Mouse (Mus musculus) ZHBTc4 (cell line): ENCODE measurements at regions not wholly inside any gene's neighbourhood (a gene's known extent, or its start where the extent isn't known, plus 50 kb on each side); places are given as distances from the start of the nearest gene placed in this dataset.

Source experiments
- DNase-seq: peaks from one replicate; pipeline ENCODE4 v3.0.0-alpha.2; 2011; ENCODE audit warnings: low read depth, low spot score

GRCm38 (mm10) chr14:16074089-16074488 lies 175.0 kb upstream of the Ngly1 start:
- DNase-seq, result no peak

DNA sequence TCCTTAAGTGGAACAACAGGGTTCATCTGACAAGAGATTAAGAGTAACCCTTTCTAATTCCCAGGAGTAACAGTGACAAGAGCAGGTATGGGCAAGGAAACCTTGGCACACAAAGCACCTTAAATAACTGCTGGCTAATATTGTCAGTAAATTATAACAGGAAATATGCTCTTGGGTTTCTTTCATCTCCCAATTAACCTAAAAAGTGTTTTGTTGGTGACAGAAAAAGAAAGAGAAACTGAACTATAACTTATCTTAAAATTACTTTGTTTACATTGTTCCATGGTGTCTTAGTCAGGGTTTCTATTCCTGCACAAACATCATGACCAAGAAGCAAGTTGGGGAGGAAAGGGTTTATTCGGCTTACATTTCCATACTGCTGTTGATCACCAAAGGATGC lies 170.0 kb upstream of the Ngly1 start:
- no peak for DNase-seq

DNA sequence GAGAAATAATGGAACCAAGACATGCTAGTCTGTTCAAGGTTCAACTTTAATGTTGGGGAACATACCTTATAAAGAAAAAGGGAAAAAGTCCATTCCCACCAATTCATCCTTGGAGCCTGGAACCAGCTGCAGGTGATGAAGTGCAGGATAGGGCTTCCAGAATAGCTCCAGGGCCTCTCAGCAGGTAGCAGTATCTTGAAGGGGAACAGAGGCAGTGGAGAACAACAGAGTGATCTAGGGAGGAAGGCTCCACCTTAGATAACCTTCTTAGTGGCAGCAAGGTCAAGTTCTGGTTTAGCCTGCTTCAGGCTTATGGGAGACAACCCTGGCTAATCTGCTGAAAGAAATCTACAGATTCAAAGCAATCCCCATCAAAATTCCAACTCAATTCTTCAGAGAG lies 161.8 kb upstream of the Ngly1 start:
- DNase-seq, result peak; percentile 53

- no peak for DNase-seq
Measured at GRCm38 (mm10) chr14:16092391-16093132, 156.5 kb upstream of the Ngly1 start.

- no peak for DNase-seq
Measured at GRCm38 (mm10) chr14:16093133-16093505, 156.0 kb upstream of the Ngly1 start.

DNA sequence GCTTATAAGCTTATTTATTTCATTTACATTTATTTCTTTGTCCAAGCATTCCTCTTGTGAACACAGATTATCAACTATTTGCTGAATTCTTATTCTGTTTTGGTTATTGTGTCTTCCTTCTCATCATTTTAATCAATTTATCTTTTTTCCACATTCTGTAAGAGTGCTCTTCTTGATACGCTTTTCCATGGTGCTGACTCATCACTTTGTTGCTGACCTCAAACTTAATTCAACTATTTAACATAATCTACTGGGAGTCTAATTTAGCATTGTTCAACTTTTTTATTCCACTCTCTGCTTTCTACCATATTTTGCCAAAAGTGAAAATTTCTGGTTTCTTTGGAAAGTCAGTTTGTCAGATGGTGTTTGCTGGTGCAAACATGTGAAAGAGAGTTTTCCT lies 139.7 kb upstream of the Ngly1 start:
- DNase-seq, result no peak

- DNase-seq, result peak; percentile 8
Measured at GRCm38 (mm10) chr14:16132672-16133071, 116.4 kb upstream of the Ngly1 start.

- DNase-seq, result no peak
Measured at GRCm38 (mm10) chr14:16133410-16133809, 115.7 kb upstream of the Ngly1 start.

GRCm38 (mm10) chr14:16136187-16136586 lies 112.9 kb upstream of the Ngly1 start:
- DNase-seq, result no peak

DNA sequence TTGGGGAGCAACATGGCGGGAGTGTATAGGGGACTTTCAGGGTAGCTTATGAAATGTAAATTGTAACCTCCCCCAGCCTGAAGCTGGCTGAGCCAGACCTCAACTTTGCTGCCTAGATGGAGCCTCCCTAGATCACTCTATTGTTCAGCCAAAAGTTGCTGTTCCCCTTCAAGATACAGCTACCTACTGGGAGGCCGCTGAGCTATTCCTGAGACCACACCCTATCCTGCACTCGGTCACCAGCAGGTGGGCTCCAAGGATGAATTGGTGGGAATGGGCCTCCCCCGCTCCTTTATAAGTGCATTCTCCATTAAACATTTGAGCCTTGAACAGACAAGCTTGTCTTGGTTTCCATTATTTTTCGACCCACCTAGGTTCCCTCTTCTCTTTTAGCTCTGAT lies 104.8 kb upstream of the Ngly1 start:
- peak; percentile 29 for DNase-seq

DNA sequence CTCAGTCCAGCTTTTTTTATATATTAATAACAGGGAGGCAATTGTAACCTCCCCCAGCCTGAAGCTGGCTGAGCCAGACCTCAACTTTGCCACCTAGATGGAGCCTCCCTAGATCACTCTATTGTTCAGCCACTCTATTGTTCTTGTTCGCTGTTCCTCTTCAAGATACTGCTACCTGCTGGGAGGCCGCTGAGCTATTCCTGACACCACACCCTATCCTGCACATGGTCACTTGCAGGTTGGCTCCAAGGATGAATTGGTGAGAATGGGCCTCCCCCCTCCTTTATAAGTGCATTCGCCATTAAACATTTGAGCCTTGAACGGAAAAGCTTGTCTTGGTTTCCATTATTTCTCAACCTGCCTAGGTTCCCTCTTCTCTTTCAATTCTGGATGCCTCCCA lies 102.3 kb upstream of the Ngly1 start:
- DNase-seq, result peak; percentile 74

DNA sequence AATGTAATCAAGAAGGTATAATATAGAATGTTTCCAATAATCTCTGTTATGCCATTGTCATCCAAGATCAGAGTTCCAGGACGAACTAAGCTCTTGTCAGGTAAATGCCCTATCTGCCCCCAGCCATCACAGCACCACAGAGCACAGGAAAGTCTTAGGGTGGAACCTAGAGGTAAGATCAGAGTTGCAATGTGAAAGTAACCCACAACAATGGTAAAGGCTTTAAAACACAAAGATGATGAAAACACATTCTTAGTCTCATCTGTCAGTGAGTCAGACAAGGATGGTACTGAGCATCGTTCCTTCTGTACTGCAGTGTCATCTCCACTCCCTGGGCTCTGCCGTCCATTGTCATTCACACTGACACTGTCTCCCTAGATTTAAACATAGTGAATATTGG lies 97.3 kb upstream of the Ngly1 start:
- no peak for DNase-seq

DNA sequence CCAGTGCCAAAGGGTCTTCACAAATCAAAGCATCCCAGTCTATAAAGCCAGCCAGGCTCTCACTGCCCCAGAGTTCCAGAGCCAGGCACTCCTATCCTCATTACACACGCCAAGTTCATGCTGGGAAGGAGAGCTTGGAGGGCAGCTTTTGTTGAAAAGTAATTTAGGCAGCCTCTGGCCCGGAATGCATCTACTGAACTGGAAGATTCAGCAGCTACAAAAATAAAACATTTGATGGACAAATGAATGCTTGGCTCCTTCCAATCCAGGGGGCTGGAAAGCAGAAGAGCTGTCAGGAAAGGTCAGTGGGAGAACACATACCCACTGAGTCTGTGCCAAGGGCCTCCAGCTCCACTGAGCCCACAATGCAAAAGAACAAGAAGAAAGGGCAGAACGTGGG lies 96.4 kb upstream of the Ngly1 start:
- no peak for DNase-seq

- no peak for DNase-seq
Measured at GRCm38 (mm10) chr14:16155106-16155505, 94.0 kb upstream of the Ngly1 start.

- no peak for DNase-seq
Measured at GRCm38 (mm10) chr14:16170226-16170625, 78.9 kb upstream of the Ngly1 start.

DNA sequence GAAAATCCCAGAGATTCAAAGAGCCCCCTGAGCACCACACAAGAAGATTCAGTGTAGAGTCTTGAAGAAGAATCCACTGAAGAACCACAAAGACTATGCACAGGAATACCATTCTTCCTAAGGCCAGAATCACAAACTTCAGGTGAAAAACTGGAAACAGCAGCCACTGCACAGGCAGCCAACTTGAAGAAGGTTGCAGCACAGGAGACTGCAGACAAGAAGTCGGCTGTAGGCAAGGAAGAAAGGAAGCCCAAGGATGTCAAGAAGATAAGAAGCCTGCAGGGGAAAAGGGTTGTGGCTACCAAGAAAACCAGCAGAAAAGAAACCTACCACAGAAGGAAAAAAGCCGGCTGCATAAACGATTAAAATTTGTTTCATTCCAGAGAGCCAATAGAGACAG lies 76.8 kb upstream of the Ngly1 start:
- no peak for DNase-seq

- no peak for DNase-seq
Measured at GRCm38 (mm10) chr14:16173292-16173691, 75.8 kb upstream of the Ngly1 start.

- no peak for DNase-seq
Measured at GRCm38 (mm10) chr14:16178227-16178626, 70.9 kb upstream of the Ngly1 start.

DNA sequence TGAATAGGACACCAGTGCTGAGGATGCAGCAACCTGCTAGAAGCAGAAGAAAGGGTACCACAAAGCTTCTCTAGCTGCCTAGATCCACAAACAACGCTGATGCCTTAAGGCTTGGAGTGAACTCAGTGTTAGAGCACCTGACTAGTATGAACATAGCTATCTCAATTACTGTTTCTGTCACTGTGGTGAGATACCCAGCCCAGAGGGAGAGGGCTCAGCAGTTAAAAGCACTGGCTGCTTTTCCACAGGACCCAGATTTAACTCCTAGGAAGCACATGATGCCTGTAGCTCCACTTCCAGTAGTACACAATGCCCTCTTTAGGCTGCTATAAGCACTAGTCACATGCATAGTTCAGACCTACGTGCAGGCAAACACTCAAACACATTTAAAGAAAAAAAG lies 67.3 kb upstream of the Ngly1 start:
- DNase-seq, result no peak

DNA sequence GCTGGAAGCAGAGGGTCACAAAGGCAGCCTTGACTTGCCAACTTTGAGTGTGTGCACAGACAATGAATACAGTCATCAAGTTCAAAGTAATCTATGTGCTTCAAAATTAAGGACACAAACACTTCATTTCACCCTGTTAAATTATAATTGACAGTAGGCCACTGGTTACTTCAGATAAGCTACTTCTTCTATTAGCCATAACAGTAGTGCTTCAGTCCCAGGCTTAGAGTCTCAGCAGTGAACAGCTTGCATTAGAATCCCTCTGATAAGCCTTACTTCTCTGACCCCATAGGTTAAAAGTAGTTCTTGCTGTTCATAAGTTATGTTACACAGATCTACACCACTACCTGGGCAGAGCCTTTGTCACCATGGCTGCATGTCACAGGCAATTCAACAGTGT lies 63.8 kb upstream of the Ngly1 start:
- no peak for DNase-seq
